Mouse (Mus musculus) heart, postnatal 0 days (tissue): ENCODE results near the gene Rab11a.

Experiments
- CTCF ChIP-seq: IDR thresholded peaks from 2 replicates; pipeline ENCODE4 v1.5.1; 2016; ENCODE audit warnings: antibody characterized with exemption, control low read depth, low read depth
- EP300 ChIP-seq: IDR thresholded peaks from 2 replicates; pipeline ENCODE4 v1.6.1; 2016; ENCODE audit warnings: antibody characterized with exemption, low read depth

DNA sequence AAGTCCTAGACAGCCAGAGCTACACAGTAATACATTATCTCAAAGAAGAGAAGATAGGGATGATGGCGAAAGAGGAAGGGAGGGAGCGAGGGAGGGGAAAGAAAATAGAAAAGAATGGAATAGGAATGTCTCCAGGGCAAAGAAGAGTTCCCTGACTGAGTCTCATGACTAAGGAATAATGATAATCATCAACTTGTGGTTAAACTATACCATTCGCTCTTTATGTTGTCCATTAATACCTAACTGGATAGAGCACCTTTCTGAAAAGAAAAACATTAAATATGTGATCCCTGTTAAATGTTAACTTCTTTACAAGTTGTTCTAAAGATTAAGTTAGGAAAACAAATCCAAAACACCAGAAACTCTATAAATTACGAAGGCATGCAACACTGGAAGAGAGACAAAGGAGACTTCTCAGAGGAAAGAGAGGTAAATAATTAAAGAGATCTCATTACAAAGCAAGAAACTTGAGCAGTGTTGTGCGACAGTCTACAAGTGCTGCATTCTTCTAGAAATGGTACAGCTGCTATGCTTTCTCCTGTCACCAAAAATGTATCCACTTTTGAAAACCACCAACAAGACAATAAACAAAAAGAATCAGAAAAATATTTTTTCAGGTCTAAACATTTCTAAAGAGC, 17.9 kb downstream of the Rab11a start:
- no peak for TF ChIP-seq CTCF
- TF ChIP-seq EP300, result no peak
